Mouse (Mus musculus) forebrain, embryonic 12.5 days (tissue): Measurements from ENCODE around the gene Dapk3. TPM values are rescaled to one million over a fixed set of nuclear protein-coding genes. Genes with fewer than 3 reads are reported as not detected.
A peak's percentile ranks its signal among the peaks of the same experiment; 100 is the strongest.
"Not testable (repeated sequence)": the region's sequence is repeated elsewhere in the genome, so short reads cannot be mapped to it uniquely, and the experiment has no call there.

Experiments
- ATAC-seq: fragments of 200-750 bp; cut with Nextera tagmentation; 2 replicates; pipeline ENCODE4 v1.8.0; 2017; ENCODE audit warnings: moderate TSS enrichment; ENCODE audit not compliant: low FRiP score
- H3K27ac ChIP-seq: fragments of 300-500 bp; sonication (generic); 2 replicates; pipeline ENCODE4 v1.5.1; 2016; ENCODE audit warnings: mild to moderate bottlenecking
- H3K27me3 ChIP-seq: fragments of 300-500 bp; sonication (generic); 2 replicates; pipeline ENCODE4 v1.6.1; 2016; ENCODE audit warnings: mild to moderate bottlenecking
- H3K36me3 ChIP-seq: fragments of 300-500 bp; sonication (generic); replicated peaks from 2 replicates; pipeline ENCODE4 v1.6.1; 2016; ENCODE audit warnings: mild to moderate bottlenecking
- H3K4me1 ChIP-seq: fragments of 300-500 bp; sonication (generic); 2 replicates; pipeline ENCODE4 v1.6.1; 2016
- H3K4me2 ChIP-seq: fragments of 300-500 bp; sonication (generic); 2 replicates; pipeline ENCODE4 v1.6.1; 2016; ENCODE audit warnings: mild to moderate bottlenecking, moderate library complexity
- H3K4me3 ChIP-seq: fragments of 300-500 bp; sonication (generic); replicated peaks from 2 replicates; pipeline ENCODE4 v1.5.1; 2016; ENCODE audit warnings: mild to moderate bottlenecking
- H3K9ac ChIP-seq: fragments of 300-500 bp; sonication (generic); 2 replicates; pipeline ENCODE4 v1.6.1; 2016; ENCODE audit warnings: mild to moderate bottlenecking
- H3K9me3 ChIP-seq: fragments of 300-500 bp; sonication (generic); 2 replicates; pipeline ENCODE4 v1.6.1; 2016
- WGBS: fragments of 180-500 bp; shearing (Covaris S2); methylation state at CpG from one replicate; pipeline ENCODE4 v1.1.7; 2016; 5-methylcytosine and 5-hydroxymethylcytosine counted together
- polyA plus RNA-seq: library from polyadenylated mRNA; unstranded; fragments of >200 nt; fragmentation: Nextera tagmentation; extraction: Ambion mirVana; gene quantifications from 2 replicates; pipeline ENCODE4 v1.2.1, GENCODE M21; 2016

The Dapk3 gene
- polyA plus RNA-seq, 1 experiment from 2014 or later = 62.8 TPM

DNA sequence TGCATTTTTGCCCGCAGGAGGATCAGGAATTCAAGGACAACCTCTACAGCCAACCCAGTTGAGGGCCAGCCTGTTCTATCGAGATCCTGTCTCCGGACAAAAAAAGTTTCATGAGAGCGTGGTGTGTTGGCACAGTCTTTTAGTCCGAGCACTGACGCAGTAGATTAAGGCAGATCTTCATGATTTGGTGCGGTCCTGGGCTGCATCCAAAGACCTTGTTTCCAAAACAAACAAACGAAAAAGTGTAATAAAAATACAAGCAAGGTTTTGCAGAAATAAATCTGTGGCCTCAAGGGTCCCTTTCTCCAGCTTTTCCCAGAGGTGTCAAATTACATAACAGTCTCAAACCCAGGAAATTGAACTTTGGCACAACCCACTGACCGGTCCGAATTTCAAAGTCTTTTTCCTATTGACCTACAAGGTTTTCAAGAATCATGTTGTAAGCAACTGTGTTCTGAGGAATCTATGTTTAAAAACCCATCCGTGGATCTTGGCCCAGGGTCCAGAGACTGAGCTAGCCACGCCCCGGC lies 6.8 kb upstream of the Dapk3 start:
- H3K9me3 ChIP-seq = no peaks in the 10 kb centered on the region
- peaks cover 53% of the 10 kb centered on the region for H3K4me1 ChIP-seq
- ATAC-seq = peak; percentile 12
- peak overlapping the region; percentile 97 for H3K4me2 ChIP-seq
- peaks cover 37% of the 10 kb centered on the region for H3K36me3 ChIP-seq
- H3K4me3 ChIP-seq = peak overlapping the region; percentile 100
- H3K9ac ChIP-seq = peak overlapping the region; percentile 29; the same call in 1 of the 2 replicates
- WGBS = 11% methylated on average over 13 of the region's 13 CpGs
- H3K27me3 ChIP-seq = no peaks in the 10 kb centered on the region
- peak overlapping the region; percentile 95 for H3K27ac ChIP-seq

DNA sequence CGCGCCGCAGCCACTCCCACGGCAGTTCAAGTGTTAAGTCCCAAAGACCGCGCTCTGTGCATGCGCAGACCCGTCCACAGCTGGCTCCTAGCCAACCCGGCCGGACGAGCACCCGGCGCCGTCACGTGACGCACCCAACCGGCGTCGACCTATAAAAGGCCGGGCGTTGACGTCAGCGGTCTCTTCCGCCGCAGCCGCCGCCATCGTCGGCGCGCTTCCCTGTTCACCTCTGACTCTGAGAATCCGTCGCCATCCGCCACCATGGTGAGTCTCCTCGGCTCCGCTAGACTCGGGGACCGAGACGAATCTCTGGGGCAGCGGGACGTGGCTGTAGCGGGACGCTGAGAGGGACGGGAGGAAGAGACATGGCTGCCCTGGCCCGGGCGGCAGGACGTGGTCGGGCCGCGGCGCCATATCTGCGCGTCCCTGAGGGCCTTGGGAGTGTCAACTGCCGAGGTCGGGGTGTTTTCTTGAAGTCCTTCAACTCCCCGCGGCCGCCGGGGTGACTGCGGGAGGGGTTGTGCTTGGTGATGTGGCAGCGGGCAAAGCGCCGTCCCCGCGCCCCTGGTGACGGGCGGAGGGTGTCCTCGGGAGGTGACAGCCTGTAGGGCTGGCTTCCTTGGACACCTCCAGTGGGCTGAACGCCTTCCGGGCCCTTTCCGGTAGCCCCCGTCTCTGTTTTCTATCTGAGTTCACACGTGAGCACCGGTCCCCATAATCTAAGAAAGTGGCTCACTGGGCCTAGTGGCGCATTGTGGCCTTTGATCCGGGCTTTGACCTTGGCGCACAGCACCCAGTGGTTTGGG lies 6.1 kb upstream of the Dapk3 start, which contains the start of gene Eef2:
Eef2 (plus strand) TSS at position 166 of the 806 bp plus-strand sequence.
- no peaks in the 10 kb centered on the region for H3K9me3 ChIP-seq
- peaks cover 44% of the 10 kb centered on the region for H3K36me3 ChIP-seq
- peak within 1 kb of the TSS; percentile 95 for H3K27ac ChIP-seq
- H3K4me3 ChIP-seq = peak within 1 kb of the TSS; percentile 100
- H3K9ac ChIP-seq = peak within 1 kb of the TSS; percentile 99
- peak; percentile 84 for ATAC-seq
- peaks cover 54% of the 10 kb centered on the region for H3K4me1 ChIP-seq
- WGBS = under 1% methylated on average over 77 of the region's 77 CpGs
- peak within 1 kb of the TSS; percentile 97 for H3K4me2 ChIP-seq
- no peaks in the 10 kb centered on the region for H3K27me3 ChIP-seq

DNA sequence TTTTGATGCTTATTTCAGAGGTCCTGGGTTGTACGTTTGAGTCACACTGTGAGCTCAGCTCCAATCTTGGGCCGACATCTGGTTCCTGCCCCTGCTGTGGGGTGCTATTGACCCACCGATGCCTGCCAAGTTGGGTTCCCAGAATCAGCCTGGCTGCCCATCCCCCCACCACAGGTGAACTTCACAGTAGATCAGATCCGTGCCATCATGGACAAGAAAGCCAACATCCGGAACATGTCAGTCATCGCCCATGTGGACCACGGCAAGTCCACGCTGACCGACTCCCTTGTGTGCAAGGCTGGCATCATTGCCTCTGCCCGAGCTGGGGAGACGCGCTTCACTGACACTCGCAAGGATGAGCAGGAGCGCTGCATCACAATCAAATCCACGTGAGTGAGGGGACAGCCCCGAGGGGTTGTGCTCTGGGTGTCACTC lies 5.3 kb upstream of the Dapk3 start:
- Histone ChIP-seq H3K4me3 (peak overlapping the region; percentile 100), H3K27me3 (no peaks in the 10 kb centered on the region), H3K9me3 (no peaks in the 10 kb centered on the region), H3K9ac (peak overlapping the region; percentile 99), H3K4me1 (peaks cover 62% of the 10 kb centered on the region), H3K36me3 (peaks cover 53% of the 10 kb centered on the region), H3K4me2 (peak overlapping the region; percentile 97), H3K27ac (peak overlapping the region; percentile 95)
- ATAC-seq = no peak
- WGBS = 18% methylated on average over 16 of the region's 16 CpGs

DNA sequence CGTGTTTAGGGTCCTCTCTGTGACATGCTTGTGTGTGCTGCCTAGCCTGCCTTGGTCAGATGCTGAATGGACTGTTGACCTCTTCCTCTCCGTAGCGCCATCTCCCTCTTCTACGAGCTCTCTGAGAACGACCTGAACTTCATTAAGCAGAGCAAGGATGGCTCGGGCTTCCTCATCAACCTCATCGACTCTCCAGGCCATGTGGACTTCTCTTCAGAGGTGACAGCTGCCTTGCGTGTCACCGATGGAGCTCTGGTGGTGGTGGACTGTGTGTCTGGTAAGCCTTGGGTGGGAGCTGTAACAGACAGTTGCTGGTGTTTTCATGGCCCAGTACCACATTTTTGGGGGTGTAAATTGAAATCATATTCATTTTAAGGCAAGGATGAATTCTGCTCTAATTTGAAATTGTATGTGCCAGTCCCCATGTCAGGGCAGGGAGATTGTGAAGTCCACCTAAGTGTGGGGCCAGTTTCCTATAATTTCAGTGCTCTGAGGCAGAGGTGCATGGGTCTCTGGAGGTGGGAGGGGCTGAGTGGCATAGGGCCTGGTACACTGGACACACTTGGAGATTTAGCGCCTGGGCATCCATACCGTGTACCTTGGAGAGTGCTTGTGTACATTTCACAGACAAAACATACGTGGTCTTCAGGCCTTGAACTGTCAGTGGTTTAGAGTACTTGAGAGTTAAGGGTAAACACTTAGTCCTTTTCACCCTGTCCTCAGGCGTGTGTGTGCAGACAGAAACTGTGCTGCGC lies 4.7 kb upstream of the Dapk3 start:
- WGBS = 72% methylated on average over 14 of the region's 14 CpGs
- ATAC-seq = no peak
- peaks cover 53% of the 10 kb centered on the region for H3K36me3 ChIP-seq
- H3K4me1 ChIP-seq = peaks cover 60% of the 10 kb centered on the region
- H3K27ac ChIP-seq = peak overlapping the region; percentile 95; the same call in 1 of the 2 replicates
- no peaks in the 10 kb centered on the region for H3K27me3 ChIP-seq
- H3K4me2 ChIP-seq = peak overlapping the region; percentile 97
- peak overlapping the region; percentile 99 for H3K9ac ChIP-seq
- H3K4me3 ChIP-seq = peak overlapping the region; percentile 100
- H3K9me3 ChIP-seq = no peaks in the 10 kb centered on the region

DNA sequence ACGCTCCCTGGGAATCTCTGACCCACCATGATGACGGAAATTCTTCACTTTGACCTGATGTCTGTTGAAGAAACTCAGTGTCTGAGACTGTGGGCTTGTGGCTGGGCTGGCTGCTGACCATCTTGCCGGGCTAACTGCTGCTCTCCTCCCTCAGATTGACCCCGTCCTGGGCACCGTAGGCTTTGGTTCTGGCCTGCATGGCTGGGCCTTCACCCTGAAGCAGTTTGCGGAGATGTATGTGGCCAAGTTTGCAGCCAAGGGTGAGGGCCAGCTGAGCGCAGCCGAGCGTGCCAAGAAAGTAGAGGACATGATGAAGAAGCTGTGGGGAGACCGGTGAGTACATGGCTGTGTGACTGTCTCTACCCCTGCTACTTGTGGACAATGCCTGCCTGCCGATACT lies 3.9 kb upstream of the Dapk3 start:
- Histone ChIP-seq H3K4me2 (peak overlapping the region; percentile 97; the same call in 1 of the 2 replicates), H3K36me3 (peaks cover 53% of the 10 kb centered on the region), H3K4me1 (peaks cover 59% of the 10 kb centered on the region), H3K27me3 (no peaks in the 10 kb centered on the region), H3K9ac (peak overlapping the region; percentile 99; the same call in 1 of the 2 replicates), H3K4me3 (no peak overlapping the region), H3K9me3 (no peaks in the 10 kb centered on the region), H3K27ac (no peak overlapping the region)
- WGBS = 91% methylated on average over 11 of the region's 11 CpGs
- no peak for ATAC-seq

DNA sequence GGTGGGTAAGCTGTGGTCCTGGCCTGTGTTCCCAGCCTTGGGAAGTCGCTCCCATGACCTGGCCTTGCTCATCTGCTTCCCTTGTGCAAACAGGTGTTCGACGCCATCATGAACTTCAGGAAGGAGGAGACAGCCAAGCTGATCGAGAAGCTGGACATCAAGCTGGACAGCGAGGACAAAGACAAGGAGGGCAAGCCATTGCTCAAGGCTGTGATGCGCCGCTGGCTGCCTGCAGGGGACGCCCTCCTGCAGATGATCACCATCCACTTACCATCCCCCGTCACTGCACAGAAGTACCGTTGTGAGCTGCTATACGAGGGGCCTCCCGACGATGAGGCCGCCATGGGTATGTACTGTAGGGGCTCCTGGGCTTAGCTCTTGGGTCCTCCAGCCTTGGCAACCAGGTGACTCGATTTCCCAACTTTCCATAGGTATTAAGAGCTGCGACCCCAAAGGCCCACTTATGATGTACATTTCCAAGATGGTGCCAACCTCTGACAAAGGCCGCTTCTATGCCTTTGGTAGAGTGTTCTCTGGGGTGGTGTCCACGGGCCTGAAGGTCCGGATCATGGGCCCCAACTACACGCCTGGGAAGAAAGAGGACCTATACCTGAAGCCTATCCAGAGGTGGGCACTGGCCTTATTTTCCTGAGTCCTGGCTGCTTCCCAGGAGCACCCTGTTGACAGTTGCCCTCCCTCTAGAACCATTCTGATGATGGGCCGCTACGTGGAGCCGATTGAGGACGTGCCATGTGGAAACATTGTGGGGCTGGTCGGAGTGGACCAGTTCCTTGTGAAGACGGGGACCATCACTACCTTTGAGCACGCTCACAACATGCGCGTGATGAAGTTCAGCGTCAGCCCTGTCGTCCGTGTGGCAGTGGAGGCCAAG lies 3.1 kb upstream of the Dapk3 start:
- H3K4me1 ChIP-seq = peaks cover 56% of the 10 kb centered on the region
- no peak overlapping the region for H3K27ac ChIP-seq
- H3K36me3 ChIP-seq = peaks cover 59% of the 10 kb centered on the region
- no peaks in the 10 kb centered on the region for H3K27me3 ChIP-seq
- WGBS = 91% methylated on average over 32 of the region's 32 CpGs
- H3K9me3 ChIP-seq = no peaks in the 10 kb centered on the region
- no peak overlapping the region for H3K4me3 ChIP-seq
- no peak overlapping the region for H3K9ac ChIP-seq
- no peak overlapping the region for H3K4me2 ChIP-seq
- no peak for ATAC-seq

DNA sequence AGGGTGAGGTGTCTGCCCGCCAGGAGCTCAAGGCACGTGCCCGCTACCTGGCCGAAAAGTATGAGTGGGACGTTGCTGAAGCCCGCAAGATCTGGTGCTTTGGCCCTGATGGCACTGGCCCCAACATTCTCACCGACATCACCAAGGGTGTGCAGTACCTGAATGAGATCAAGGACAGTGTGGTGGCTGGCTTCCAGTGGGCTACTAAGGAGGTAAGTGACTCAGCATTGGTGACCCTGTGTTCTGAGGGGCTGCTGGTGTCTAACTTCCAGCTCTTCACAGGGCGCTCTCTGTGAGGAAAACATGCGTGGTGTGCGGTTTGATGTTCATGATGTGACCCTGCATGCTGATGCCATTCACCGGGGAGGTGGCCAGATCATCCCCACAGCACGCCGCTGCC lies 1.9 kb upstream of the Dapk3 start:
- Histone ChIP-seq H3K4me2 (no peak overlapping the region), H3K36me3 (peaks cover 69% of the 10 kb centered on the region), H3K9ac (no peak overlapping the region), H3K27ac (0 out of 2 replicates have a peak overlapping the region, but pooled peaks have one; percentile 21), H3K9me3 (no peaks in the 10 kb centered on the region), H3K27me3 (no peaks in the 10 kb centered on the region), H3K4me3 (no peak overlapping the region), H3K4me1 (peaks cover 44% of the 10 kb centered on the region)
- 93% methylated on average over 13 of the region's 13 CpGs for WGBS
- no peak for ATAC-seq

DNA sequence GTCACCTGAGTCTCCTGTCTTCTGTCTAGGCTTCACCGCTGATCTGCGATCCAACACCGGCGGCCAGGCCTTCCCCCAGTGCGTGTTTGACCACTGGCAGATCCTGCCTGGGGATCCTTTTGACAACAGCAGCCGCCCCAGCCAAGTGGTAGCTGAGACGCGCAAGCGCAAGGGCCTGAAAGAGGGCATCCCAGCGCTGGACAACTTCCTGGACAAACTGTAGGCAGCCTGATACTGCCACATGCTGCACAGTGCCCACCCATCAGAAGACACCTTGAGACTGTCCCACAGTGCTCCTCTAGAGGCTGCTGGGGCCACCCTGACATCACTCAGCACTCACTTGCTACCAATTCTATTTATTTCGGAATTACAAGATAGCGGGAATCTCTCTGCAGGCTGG lies 945 bp upstream of the Dapk3 start:
- WGBS = 82% methylated on average over 12 of the region's 12 CpGs
- peak overlapping the region; percentile 2; the same call in 1 of the 2 replicates for H3K4me3 ChIP-seq
- H3K36me3 ChIP-seq = peaks cover 74% of the 10 kb centered on the region
- H3K27ac ChIP-seq = peak overlapping the region; percentile 69; the same call in 1 of the 2 replicates
- peaks cover 43% of the 10 kb centered on the region for H3K4me1 ChIP-seq
- 0 out of 2 replicates have a peak overlapping the region, but pooled peaks have one; percentile 4 for H3K4me2 ChIP-seq
- ATAC-seq, H3K27me3 ChIP-seq, H3K9me3 ChIP-seq, H3K9ac ChIP-seq: not testable (repeated sequence)

DNA sequence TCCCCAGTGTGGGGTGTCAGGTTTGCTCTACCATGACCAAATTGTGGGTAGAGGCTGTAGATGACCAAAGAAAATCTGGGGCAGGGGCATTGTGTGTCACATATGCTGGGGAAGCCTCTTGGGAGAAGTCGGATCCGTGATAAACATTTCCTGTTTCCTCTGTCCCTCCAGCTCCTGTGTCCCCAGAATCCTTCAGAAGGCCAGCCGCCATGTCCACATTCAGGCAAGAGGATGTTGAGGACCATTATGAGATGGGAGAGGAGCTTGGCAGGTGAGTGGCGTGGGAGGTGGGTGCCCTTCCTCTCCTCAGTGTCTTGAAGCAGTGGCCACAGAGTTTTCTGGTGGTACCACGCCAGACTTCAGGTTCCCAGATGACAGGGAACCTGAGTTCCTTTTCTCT lies 1.0 kb downstream of the Dapk3 start, which contains the start of gene 4930442H23Rik:
4930442H23Rik (minus strand) TSS at position 45 of the 400 bp plus-strand sequence.
- no peak for ATAC-seq
- peaks cover 67% of the 10 kb centered on the region for H3K36me3 ChIP-seq
- H3K4me1 ChIP-seq = peaks cover 27% of the 10 kb centered on the region

DNA sequence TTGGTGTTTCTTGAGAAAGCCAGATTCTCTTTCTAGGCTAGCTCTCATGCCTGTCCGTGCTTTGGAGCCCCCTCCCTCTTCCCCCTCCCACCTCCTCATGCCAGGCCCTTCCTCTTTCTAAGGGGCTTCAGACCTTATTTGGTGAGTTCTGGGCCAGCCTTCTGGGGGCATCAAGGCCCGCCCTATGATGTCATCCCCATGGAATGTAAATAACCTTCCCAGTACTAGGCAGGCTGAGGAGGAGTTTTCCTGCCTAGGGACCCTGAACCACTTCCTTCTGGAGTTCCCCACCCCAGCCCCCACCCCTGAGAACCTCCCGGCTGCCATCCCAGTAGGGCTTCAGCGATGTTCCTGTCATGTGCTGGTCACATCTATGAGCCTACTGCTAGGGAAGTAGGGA lies 2.0 kb downstream of the Dapk3 start:
- H3K4me2 ChIP-seq = no peak overlapping the region
- WGBS = 71% methylated on average over 4 of the region's 4 CpGs
- no peak overlapping the region for H3K9ac ChIP-seq

More for the DNA sequence above, 1.0 kb downstream of the Dapk3 start, which contains the start of gene 4930442H23Rik:
- peak within 1 kb of the TSS; percentile 71 for H3K4me2 ChIP-seq
- WGBS = 86% methylated on average over 5 of the region's 5 CpGs
- no peaks in the 10 kb centered on the region for H3K27me3 ChIP-seq
- peak within 1 kb of the TSS; percentile 84 for H3K27ac ChIP-seq
- no peaks in the 10 kb centered on the region for H3K9me3 ChIP-seq
- H3K4me3 ChIP-seq = peak within 1 kb of the TSS; percentile 63
- peak within 1 kb of the TSS; percentile 63 for H3K9ac ChIP-seq

DNA sequence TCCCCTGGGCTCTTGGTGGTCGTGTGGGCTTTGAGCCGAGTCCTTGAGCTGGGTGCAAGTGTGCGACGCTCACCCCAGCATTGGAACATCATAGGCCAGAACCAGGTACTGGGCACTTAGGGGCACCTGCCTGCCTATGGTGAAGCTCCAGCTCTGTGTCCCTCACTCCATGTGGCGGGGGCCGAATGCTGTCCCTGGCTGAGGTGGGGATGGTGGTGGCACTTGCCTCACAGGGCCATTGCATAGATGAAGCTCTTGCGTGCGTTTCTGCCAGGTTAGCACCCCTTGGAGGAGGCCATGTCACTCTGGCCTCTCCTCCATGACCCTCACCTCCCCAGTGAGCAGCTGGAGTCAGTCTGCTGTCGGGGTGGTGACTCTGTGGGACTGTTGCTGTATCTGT lies 4.4 kb downstream of the Dapk3 start:
- H3K36me3 ChIP-seq = peaks cover 47% of the 10 kb centered on the region
- no peak for ATAC-seq

More for the DNA sequence above, 2.0 kb downstream of the Dapk3 start:
- Histone ChIP-seq H3K9me3 (no peaks in the 10 kb centered on the region), H3K4me3 (no peak overlapping the region), H3K27me3 (no peaks in the 10 kb centered on the region), H3K36me3 (peaks cover 59% of the 10 kb centered on the region), H3K27ac (no peak overlapping the region; the same call in 1 of the 2 replicates), H3K4me1 (peaks cover 20% of the 10 kb centered on the region)
- no peak for ATAC-seq

More for the DNA sequence above, 4.4 kb downstream of the Dapk3 start:
- Histone ChIP-seq H3K4me3 (no peak overlapping the region), H3K4me2 (no peak overlapping the region), H3K9ac (no peak overlapping the region), H3K4me1 (peaks cover 19% of the 10 kb centered on the region), H3K27ac (no peak overlapping the region), H3K9me3 (no peaks in the 10 kb centered on the region), H3K27me3 (no peaks in the 10 kb centered on the region)
- WGBS = 96% methylated on average over 9 of the region's 9 CpGs
